Mouse (Mus musculus): ENCODE measurements at regions not wholly inside any gene's neighbourhood (a gene's known extent, or its start where the extent isn't known, plus 50 kb on each side); places are given as distances from the start of the nearest gene placed in this dataset.
A peak's percentile ranks its signal among the peaks of the same experiment; 100 is the strongest.

DNA sequence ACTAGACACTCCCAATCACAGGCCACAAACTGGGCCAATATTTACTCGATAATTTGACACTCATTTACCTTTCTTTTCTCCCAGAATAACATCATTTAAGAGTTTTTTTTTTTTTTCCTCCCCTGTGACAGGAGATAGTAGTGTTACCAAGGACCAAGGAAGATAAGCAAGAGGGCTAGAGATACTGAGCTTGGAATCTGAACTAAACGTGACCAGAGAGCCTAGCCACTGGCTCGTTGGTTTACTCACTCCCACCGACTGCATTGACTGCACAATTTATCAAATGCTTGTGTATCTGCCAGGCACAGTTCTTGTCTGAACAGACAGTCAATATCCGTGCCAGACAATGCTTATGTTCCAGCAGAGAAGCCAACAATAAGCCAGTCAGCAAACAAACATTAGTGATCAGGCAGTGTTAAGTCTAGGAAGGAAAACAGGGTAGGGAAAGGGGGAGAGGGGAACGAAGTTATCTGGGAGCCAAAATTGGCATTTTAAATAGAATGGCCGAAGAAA, 213.3 kb downstream of the Sox4 start:
- Histone ChIP-seq H3K36me3 (ENCODE audit: control insufficient read depth, insufficient read depth, low read length) (no peaks in the 10 kb centered on the region), H3K4me1 (replicated peaks; ENCODE audit: control insufficient read depth, insufficient read depth, low read length) (no peaks in the 10 kb centered on the region), H3K9me3 (ENCODE audit: control insufficient read depth, low read length) (no peaks in the 10 kb centered on the region), H3K27me3 (ENCODE audit: control insufficient read depth, insufficient read depth, low read length) (no peaks in the 10 kb centered on the region), H3K4me2 (ENCODE audit: low read depth, low read length, severe bottlenecking) (no peak overlapping the region), H3K4me3 (ENCODE audit: low read depth, low read length) (no peak overlapping the region), H3K27ac (ENCODE audit: low read depth, low read length) (no peak overlapping the region), H3K9ac (ENCODE audit: low read length) (no peak overlapping the region)
- WGBS, result 71% methylated on average over 7 of the region's 7 CpGs
- no peak for DNase-seq (ENCODE audit: low spot score)
- ATAC-seq (replicated peaks; ENCODE audit: low FRiP score), result no peak

DNA sequence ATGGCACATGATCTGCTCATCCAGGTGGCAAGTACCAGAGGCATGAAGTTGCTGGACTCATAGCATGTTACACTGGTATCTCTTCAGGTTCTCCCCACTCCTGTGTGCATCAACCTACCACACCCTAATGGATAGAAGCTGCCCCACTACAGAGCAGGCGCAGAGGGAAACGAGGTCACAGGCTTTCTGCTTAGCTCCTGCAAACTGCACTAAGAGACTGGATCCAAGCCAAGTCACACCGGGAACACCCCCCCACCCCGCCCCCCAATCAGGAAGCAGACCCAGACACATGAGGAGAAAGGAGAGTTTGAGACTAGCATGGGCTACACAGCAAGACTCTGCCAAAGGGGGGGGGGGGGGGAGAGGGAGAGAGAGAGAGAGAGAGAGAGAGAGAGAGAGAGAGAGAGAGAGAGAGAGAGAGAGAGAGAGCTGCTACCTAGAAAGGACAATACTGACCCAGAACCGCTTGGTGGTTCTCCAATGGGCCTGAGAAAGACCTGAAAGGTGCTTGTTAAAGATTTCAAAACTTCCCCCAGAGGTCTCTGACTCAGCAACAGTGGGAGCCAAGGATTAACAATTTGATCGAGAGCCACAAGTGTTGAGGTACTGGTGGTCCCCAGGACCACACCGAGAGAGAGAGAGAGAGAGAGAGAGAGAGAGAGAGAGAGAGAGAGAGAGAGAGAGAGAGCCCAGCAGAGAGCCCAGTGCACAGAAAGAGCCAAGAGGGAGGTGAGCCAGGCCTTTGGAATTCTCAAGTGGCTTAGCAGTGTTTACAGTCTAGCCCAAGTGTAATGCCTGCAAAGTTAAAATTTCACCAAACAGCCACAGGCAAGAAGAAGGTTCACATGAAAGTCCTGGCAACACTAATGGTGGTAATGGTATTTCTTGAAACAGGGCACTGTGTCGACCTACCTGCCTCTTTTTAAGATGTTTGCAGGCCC, 215.1 kb downstream of the Sox4 start:
- DNase-seq (ENCODE audit: low spot score), result no peak
- no peak for ATAC-seq (replicated peaks; ENCODE audit: low FRiP score)
- Histone ChIP-seq H3K4me1 (replicated peaks; ENCODE audit: control insufficient read depth, insufficient read depth, low read length) (no peaks in the 10 kb centered on the region), H3K36me3 (ENCODE audit: control insufficient read depth, insufficient read depth, low read length) (no peaks in the 10 kb centered on the region), H3K9me3 (ENCODE audit: control insufficient read depth, low read length) (no peaks in the 10 kb centered on the region), H3K27ac (ENCODE audit: low read depth, low read length) (no peak overlapping the region), H3K4me2 (ENCODE audit: low read depth, low read length, severe bottlenecking) (no peak overlapping the region), H3K27me3 (ENCODE audit: control insufficient read depth, insufficient read depth, low read length) (no peaks in the 10 kb centered on the region), H3K9ac (ENCODE audit: low read length) (no peak overlapping the region), H3K4me3 (ENCODE audit: low read depth, low read length) (no peak overlapping the region)
- WGBS, result 67% methylated on average over 8 of the region's 8 CpGs

- H3K9me3 ChIP-seq (ENCODE audit: control insufficient read depth, low read length), result no peaks in the 10 kb centered on the region
- ATAC-seq (replicated peaks; ENCODE audit: low FRiP score), result no peak
- H3K4me3 ChIP-seq (ENCODE audit: low read depth, low read length), result no peak overlapping the region
- no peaks in the 10 kb centered on the region for H3K4me1 ChIP-seq (replicated peaks; ENCODE audit: control insufficient read depth, insufficient read depth, low read length)
- H3K9ac ChIP-seq (ENCODE audit: low read length), result no peak overlapping the region
- H3K36me3 ChIP-seq (ENCODE audit: control insufficient read depth, insufficient read depth, low read length), result no peaks in the 10 kb centered on the region
- H3K27me3 ChIP-seq (ENCODE audit: control insufficient read depth, insufficient read depth, low read length), result no peaks in the 10 kb centered on the region
- WGBS, result 73% methylated on average over 1 of the region's 1 CpGs
- no peak for DNase-seq (ENCODE audit: low spot score)
- H3K4me2 ChIP-seq (ENCODE audit: low read depth, low read length, severe bottlenecking), result no peak overlapping the region
- no peak overlapping the region for H3K27ac ChIP-seq (ENCODE audit: low read depth, low read length)
Measured at GRCm38 (mm10) chr13:28732475-28732874, 221.0 kb downstream of the Sox4 start.

DNA sequence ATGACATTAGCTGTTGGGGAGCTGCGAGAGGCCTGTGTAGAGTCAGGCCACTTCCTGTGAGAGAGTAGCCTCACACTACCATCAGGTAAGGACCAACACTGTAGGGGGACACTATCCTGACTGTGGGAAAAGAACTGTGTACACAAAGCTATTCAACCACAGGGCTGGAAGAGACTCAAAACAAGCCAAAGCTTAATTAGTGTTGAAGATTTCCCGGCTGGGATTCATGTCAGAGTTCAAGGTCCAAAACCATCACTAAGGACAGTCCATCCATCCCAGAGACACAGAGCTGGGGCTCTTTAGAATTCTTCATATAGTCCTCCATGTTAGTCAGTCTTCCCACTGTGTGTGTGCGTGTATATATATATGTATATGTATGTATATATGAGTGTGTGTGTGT, 221.5 kb downstream of the Sox4 start:
- ATAC-seq (replicated peaks; ENCODE audit: low FRiP score) (no peak), DNase-seq (ENCODE audit: low spot score) (no peak)
- no peaks in the 10 kb centered on the region for H3K36me3 ChIP-seq (ENCODE audit: control insufficient read depth, insufficient read depth, low read length)
- H3K27me3 ChIP-seq (ENCODE audit: control insufficient read depth, insufficient read depth, low read length), result no peaks in the 10 kb centered on the region
- H3K4me3 ChIP-seq (ENCODE audit: low read depth, low read length), result no peak overlapping the region
- H3K4me2 ChIP-seq (ENCODE audit: low read depth, low read length, severe bottlenecking), result no peak overlapping the region
- no peaks in the 10 kb centered on the region for H3K4me1 ChIP-seq (replicated peaks; ENCODE audit: control insufficient read depth, insufficient read depth, low read length)
- no peaks in the 10 kb centered on the region for H3K9me3 ChIP-seq (ENCODE audit: control insufficient read depth, low read length)
- no peak overlapping the region for H3K9ac ChIP-seq (ENCODE audit: low read length)
- 83% methylated on average over 3 of the region's 3 CpGs for WGBS
- H3K27ac ChIP-seq (ENCODE audit: low read depth, low read length), result no peak overlapping the region

GRCm38 (mm10) chr13:28730059-28730580, 223.4 kb downstream of the Sox4 start:
- no peak for DNase-seq (ENCODE audit: low spot score)
- H3K36me3 ChIP-seq (ENCODE audit: control insufficient read depth, insufficient read depth, low read length), result no peaks in the 10 kb centered on the region
- no peak overlapping the region for H3K4me3 ChIP-seq (ENCODE audit: low read depth, low read length)
- no peak for ATAC-seq (replicated peaks; ENCODE audit: low FRiP score)
- H3K9me3 ChIP-seq (ENCODE audit: control insufficient read depth, low read length), result no peaks in the 10 kb centered on the region
- no peak overlapping the region for H3K27ac ChIP-seq (ENCODE audit: low read depth, low read length)
- 88% methylated on average over 8 of the region's 8 CpGs for WGBS
- H3K9ac ChIP-seq (ENCODE audit: low read length), result no peak overlapping the region
- H3K27me3 ChIP-seq (ENCODE audit: control insufficient read depth, insufficient read depth, low read length), result no peaks in the 10 kb centered on the region
- H3K4me2 ChIP-seq (ENCODE audit: low read depth, low read length, severe bottlenecking), result no peak overlapping the region
- H3K4me1 ChIP-seq (replicated peaks; ENCODE audit: control insufficient read depth, insufficient read depth, low read length), result no peaks in the 10 kb centered on the region

- WGBS, result 86% methylated on average over 5 of the region's 5 CpGs
- H3K4me2 ChIP-seq (ENCODE audit: low read depth, low read length, severe bottlenecking), result no peak overlapping the region
- no peaks in the 10 kb centered on the region for H3K36me3 ChIP-seq (ENCODE audit: control insufficient read depth, insufficient read depth, low read length)
- no peak overlapping the region for H3K4me3 ChIP-seq (ENCODE audit: low read depth, low read length)
- H3K9me3 ChIP-seq (ENCODE audit: control insufficient read depth, low read length), result no peaks in the 10 kb centered on the region
- H3K9ac ChIP-seq (ENCODE audit: low read length), result no peak overlapping the region
- ATAC-seq (replicated peaks; ENCODE audit: low FRiP score), result no peak
- H3K4me1 ChIP-seq (replicated peaks; ENCODE audit: control insufficient read depth, insufficient read depth, low read length), result no peaks in the 10 kb centered on the region
- H3K27ac ChIP-seq (ENCODE audit: low read depth, low read length), result no peak overlapping the region
- no peaks in the 10 kb centered on the region for H3K27me3 ChIP-seq (ENCODE audit: control insufficient read depth, insufficient read depth, low read length)
- no peak for DNase-seq (ENCODE audit: low spot score)
Measured at GRCm38 (mm10) chr13:28728768-28729167, 224.7 kb downstream of the Sox4 start.

- Histone ChIP-seq H3K9ac (ENCODE audit: low read length) (no peak overlapping the region), H3K4me2 (ENCODE audit: low read depth, low read length, severe bottlenecking) (no peak overlapping the region), H3K27me3 (ENCODE audit: control insufficient read depth, insufficient read depth, low read length) (no peaks in the 10 kb centered on the region), H3K36me3 (ENCODE audit: control insufficient read depth, insufficient read depth, low read length) (no peaks in the 10 kb centered on the region), H3K4me3 (ENCODE audit: low read depth, low read length) (no peak overlapping the region), H3K4me1 (replicated peaks; ENCODE audit: control insufficient read depth, insufficient read depth, low read length) (peaks cover 25% of the 10 kb centered on the region), H3K27ac (ENCODE audit: low read depth, low read length) (no peak overlapping the region), H3K9me3 (ENCODE audit: control insufficient read depth, low read length) (no peaks in the 10 kb centered on the region)
- WGBS, result 87% methylated on average over 3 of the region's 3 CpGs
- DNase-seq (ENCODE audit: low spot score) (no peak), ATAC-seq (replicated peaks; ENCODE audit: low FRiP score) (no peak)
Measured at GRCm38 (mm10) chr13:28724300-28724699, 229.2 kb downstream of the Sox4 start.

GRCm38 (mm10) chr13:28722074-28722473, 231.4 kb downstream of the Sox4 start:
- Histone ChIP-seq H3K27ac (ENCODE audit: low read depth, low read length) (peak overlapping the region; percentile 37; the same call in 1 of the 2 replicates), H3K4me3 (ENCODE audit: low read depth, low read length) (no peak overlapping the region), H3K9ac (ENCODE audit: low read length) (peak overlapping the region; percentile 21; the same call in 1 of the 2 replicates), H3K4me1 (replicated peaks; ENCODE audit: control insufficient read depth, insufficient read depth, low read length) (peaks cover 41% of the 10 kb centered on the region), H3K4me2 (ENCODE audit: low read depth, low read length, severe bottlenecking) (no peak overlapping the region), H3K9me3 (ENCODE audit: control insufficient read depth, low read length) (no peaks in the 10 kb centered on the region), H3K27me3 (ENCODE audit: control insufficient read depth, insufficient read depth, low read length) (no peaks in the 10 kb centered on the region), H3K36me3 (ENCODE audit: control insufficient read depth, insufficient read depth, low read length) (no peaks in the 10 kb centered on the region)
- WGBS, result 20% methylated on average over 2 of the region's 2 CpGs
- no peak for DNase-seq (ENCODE audit: low spot score)
- 0 out of 2 replicates have a peak, but pooled peaks have one; percentile 23 for ATAC-seq (replicated peaks; ENCODE audit: low FRiP score)

All from forebrain, embryonic 11.5 days (tissue).